Mouse (Mus musculus) heart, embryonic 11.5 days (tissue): ENCODE measurements at regions not wholly inside any gene's neighbourhood (a gene's known extent, or its start where the extent isn't known, plus 50 kb on each side); places are given as distances from the start of the nearest gene placed in this dataset.

Experiments used
- ATAC-seq: fragments of 200-750 bp; cut with Nextera tagmentation; replicated peaks from 2 replicates; pipeline ENCODE4 v1.8.0; 2017; ENCODE audit warnings: moderate library complexity; ENCODE audit not compliant: insufficient number of reproducible peaks, low FRiP score, low TSS enrichment
- H3K27ac ChIP-seq: fragments of 300-500 bp; sonication (generic); 2 replicates; pipeline ENCODE4 v1.5.1; 2014; ENCODE audit warnings: mild to moderate bottlenecking, low read depth, low read length
- H3K27me3 ChIP-seq: fragments of 300-500 bp; sonication (generic); 2 replicates; pipeline ENCODE4 v1.6.1; 2014; ENCODE audit warnings: mild to moderate bottlenecking, low read length, mixed read lengths; ENCODE audit not compliant: control insufficient read depth, insufficient read depth
- H3K36me3 ChIP-seq: fragments of 300-500 bp; sonication (generic); 2 replicates; pipeline ENCODE4 v1.6.1; 2014; ENCODE audit warnings: mild to moderate bottlenecking, low read length, moderate library complexity, mixed read lengths; ENCODE audit not compliant: control insufficient read depth, insufficient read depth
- H3K4me1 ChIP-seq: fragments of 300-500 bp; sonication (generic); 2 replicates; pipeline ENCODE4 v1.6.1; 2014; ENCODE audit warnings: low read length; ENCODE audit not compliant: control insufficient read depth, insufficient read depth
- H3K4me2 ChIP-seq: fragments of 300-500 bp; sonication (generic); 2 replicates; pipeline ENCODE4 v1.6.1; 2014; ENCODE audit warnings: mild to moderate bottlenecking, moderate library complexity
- H3K4me3 ChIP-seq: fragments of 300-500 bp; sonication (generic); 2 replicates; pipeline ENCODE4 v1.5.1; 2014; ENCODE audit warnings: low read depth, low read length
- H3K9ac ChIP-seq: fragments of 300-500 bp; sonication (generic); 2 replicates; pipeline ENCODE4 v1.6.1; 2014; ENCODE audit warnings: mild to moderate bottlenecking, low read depth, low read length, moderate library complexity
- H3K9me3 ChIP-seq: fragments of 300-500 bp; sonication (generic); replicated peaks from 2 replicates; pipeline ENCODE4 v1.6.1; 2016; ENCODE audit warnings: low read length; ENCODE audit not compliant: control insufficient read depth
- WGBS: fragments of 180-500 bp; shearing (Covaris S2); extraction: QIAGEN DNeasy Blood & Tissue Kit; methylation state at CpG from one replicate; pipeline ENCODE4 v1.1.7; 2014; ENCODE audit not compliant: insufficient replicate concordance; 5-methylcytosine and 5-hydroxymethylcytosine counted together

DNA sequence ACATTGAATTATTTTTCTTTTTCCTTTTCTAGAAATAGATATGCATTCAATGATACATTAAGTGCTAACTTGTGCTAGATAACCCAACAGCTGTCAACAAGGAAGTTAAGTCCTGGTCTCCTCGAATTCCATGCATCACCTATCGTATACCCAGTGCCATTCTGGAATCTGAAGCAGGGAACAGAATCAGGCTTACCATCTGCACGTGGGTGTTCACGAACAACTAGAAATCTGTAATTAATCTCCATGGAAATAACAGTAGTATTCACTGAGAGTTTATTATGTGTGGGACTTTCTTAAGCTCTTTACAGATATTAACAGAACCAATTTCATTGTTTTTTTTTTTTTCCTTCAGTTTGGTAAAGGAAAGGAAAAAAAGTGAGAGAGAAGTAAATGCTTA lies 701.4 kb upstream of the Tmpo start:
- 76% methylated on average over 4 of the region's 4 CpGs for WGBS

DNA sequence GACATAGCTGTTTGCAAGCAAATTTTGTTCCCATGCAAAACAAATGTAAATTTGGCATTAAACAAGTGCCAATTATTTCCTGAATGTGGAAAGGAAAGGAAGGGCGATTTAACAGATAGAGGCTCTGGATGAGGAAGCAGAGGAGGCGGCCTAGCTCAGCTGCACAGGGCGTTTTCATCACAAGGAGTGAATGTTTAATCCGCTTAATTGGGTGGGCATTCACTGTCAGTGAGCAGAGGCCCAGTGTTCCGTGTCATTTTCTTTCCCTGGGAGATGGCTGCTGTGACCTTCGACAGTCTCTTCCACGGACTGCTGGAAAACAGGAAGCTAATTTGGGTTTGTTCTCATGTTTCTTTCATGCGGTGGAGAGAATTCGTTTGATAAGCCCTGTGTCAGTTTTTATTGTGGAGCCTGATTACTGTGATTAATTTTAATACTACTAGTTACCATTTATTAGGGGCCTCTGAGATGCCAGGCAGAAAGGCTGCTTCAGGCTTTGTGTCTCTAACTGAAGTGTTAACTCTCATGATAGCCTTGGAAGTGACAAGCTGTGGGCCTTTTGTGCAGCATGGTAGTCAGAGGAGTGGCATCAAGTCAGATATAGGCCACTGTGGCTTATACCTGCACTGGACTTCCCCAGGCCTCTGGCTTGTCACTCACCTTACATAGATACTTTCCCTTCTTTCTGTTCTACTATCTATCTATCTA lies 700.6 kb upstream of the Tmpo start:
- Histone ChIP-seq H3K9me3 (no peaks in the 10 kb centered on the region), H3K27ac (no peak overlapping the region), H3K27me3 (no peaks in the 10 kb centered on the region), H3K4me2 (no peak overlapping the region), H3K9ac (no peak overlapping the region), H3K4me3 (no peak overlapping the region), H3K4me1 (no peaks in the 10 kb centered on the region), H3K36me3 (no peaks in the 10 kb centered on the region)
- 57% methylated on average over 9 of the region's 9 CpGs for WGBS
- no peak for ATAC-seq

More for the DNA sequence above, 701.4 kb upstream of the Tmpo start:
- Histone ChIP-seq H3K9ac (no peak overlapping the region), H3K9me3 (no peaks in the 10 kb centered on the region), H3K27ac (no peak overlapping the region), H3K4me1 (no peaks in the 10 kb centered on the region), H3K4me2 (no peak overlapping the region), H3K27me3 (no peaks in the 10 kb centered on the region), H3K36me3 (no peaks in the 10 kb centered on the region), H3K4me3 (no peak overlapping the region)
- no peak for ATAC-seq

DNA sequence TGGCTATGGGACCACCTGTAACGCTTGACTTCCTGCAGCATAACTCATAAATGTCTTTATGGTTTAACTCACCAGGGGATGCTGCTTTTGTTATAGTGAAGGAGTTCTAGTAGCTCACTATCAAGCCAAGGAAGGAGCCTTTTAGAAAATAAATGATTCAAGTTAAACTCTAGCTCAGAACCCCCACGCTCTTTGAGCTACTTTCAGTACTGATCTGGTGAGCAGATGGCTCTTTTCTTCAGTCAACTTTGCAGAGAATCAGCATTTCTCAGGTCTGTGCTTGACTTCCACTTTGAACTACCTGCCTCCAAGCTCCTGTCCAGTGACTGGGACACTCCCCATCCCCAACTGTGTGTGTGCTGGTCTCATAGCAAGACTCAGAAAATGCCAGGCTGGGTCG lies 694.3 kb upstream of the Tmpo start:
- no peaks in the 10 kb centered on the region for H3K9me3 ChIP-seq
- 82% methylated on average over 3 of the region's 3 CpGs for WGBS
- H3K4me3 ChIP-seq = no peak overlapping the region
- no peaks in the 10 kb centered on the region for H3K36me3 ChIP-seq
- H3K4me1 ChIP-seq = no peaks in the 10 kb centered on the region
- H3K4me2 ChIP-seq = no peak overlapping the region
- ATAC-seq = no peak
- H3K27me3 ChIP-seq = no peaks in the 10 kb centered on the region
- no peak overlapping the region for H3K27ac ChIP-seq
- H3K9ac ChIP-seq = no peak overlapping the region

DNA sequence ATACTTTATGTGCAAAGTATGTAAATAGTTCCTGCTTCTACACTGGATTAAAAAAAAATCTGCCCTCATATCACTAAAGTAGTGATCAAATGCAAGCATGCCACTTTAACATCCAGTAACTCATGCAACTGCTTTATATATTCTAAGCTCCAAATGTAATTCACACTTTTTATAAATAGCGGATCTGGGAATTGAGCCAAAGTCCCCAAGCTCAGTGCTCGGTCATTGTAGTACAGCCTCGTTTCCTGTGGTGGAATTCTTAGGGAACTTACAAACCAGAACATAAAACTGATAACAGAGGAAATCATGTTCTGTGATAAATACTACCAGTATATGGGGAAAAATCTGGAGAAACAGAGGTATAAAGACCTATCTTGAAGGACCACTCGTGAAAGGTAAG lies 690.1 kb upstream of the Tmpo start:
- H3K36me3 ChIP-seq = no peaks in the 10 kb centered on the region
- H3K9ac ChIP-seq = no peak overlapping the region
- no peaks in the 10 kb centered on the region for H3K27me3 ChIP-seq
- no peak for ATAC-seq
- H3K4me3 ChIP-seq = no peak overlapping the region
- 61% methylated on average over 4 of the region's 4 CpGs for WGBS
- H3K27ac ChIP-seq = no peak overlapping the region
- H3K9me3 ChIP-seq = no peaks in the 10 kb centered on the region
- no peak overlapping the region for H3K4me2 ChIP-seq
- no peaks in the 10 kb centered on the region for H3K4me1 ChIP-seq

DNA sequence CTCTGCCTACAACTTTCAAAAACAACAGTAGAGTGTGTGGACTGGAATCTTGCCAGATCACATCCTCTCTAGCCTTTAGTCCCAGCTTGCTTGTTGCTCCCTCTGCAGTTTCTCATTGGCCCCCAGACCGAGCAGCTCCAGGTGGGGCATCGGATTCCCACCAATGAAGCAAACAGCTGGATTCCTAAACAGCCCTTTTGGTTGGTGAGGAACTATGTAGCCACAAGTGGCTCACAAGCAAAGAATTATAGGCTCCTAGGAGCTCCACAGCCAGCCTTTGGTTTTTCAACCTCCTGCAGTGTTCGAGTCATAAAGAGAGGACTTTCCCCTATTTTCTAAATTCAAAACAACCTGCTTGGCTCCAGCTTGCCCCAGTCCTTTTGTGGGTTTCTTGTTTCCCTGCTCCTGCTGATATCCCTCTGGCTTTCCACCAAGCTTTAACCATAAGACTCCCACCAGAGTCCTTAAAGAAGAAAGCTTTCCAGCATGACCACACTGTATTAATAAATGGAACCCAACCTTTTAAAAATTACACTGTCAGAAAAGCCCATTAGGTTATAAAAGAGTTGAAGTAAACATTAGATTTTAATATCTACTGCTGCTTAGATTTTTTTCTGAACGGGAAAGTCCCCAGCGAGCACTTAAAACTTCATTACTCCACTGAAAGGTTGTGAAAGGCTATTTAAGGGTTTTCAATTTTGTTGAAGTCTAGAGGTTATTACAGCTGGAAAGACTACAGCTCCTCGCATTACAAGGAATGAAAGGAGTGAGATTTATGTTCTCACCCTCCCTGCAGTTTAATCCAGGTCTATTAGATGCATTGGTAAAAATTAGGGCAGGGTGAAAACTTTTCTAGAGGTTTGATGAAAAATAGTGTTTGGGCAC lies 677.8 kb upstream of the Tmpo start:
- Histone ChIP-seq H3K4me2 (no peak overlapping the region), H3K4me3 (no peak overlapping the region), H3K9me3 (no peaks in the 10 kb centered on the region), H3K9ac (no peak overlapping the region), H3K27me3 (no peaks in the 10 kb centered on the region), H3K4me1 (no peaks in the 10 kb centered on the region), H3K36me3 (no peaks in the 10 kb centered on the region), H3K27ac (no peak overlapping the region)
- WGBS = 64% methylated on average over 6 of the region's 6 CpGs
- no peak for ATAC-seq

DNA sequence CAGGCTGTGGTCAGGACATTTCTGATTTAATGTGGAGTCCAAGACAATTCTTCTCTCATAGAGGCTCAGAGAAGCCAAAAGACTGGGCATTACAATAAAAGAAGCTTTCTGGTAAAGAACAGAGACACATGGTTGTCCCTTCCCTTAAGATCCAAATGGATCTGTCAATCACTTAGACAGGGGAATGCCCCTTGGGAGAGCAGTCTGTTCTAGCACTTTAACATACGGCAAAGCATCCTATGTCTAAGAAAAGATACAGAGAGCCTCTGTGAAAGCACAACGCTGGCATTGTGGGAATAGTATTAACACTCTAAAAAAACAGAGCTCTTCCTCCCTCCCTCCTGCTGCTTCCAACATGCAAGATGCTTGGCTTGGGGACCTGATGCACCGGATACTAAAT lies 646.0 kb upstream of the Tmpo start:
- H3K9ac ChIP-seq = no peak overlapping the region
- WGBS = 62% methylated on average over 3 of the region's 3 CpGs
- no peaks in the 10 kb centered on the region for H3K36me3 ChIP-seq
- no peaks in the 10 kb centered on the region for H3K9me3 ChIP-seq
- ATAC-seq = no peak
- no peak overlapping the region for H3K27ac ChIP-seq
- H3K4me1 ChIP-seq = no peaks in the 10 kb centered on the region
- no peak overlapping the region for H3K4me2 ChIP-seq
- no peaks in the 10 kb centered on the region for H3K27me3 ChIP-seq
- no peak overlapping the region for H3K4me3 ChIP-seq

DNA sequence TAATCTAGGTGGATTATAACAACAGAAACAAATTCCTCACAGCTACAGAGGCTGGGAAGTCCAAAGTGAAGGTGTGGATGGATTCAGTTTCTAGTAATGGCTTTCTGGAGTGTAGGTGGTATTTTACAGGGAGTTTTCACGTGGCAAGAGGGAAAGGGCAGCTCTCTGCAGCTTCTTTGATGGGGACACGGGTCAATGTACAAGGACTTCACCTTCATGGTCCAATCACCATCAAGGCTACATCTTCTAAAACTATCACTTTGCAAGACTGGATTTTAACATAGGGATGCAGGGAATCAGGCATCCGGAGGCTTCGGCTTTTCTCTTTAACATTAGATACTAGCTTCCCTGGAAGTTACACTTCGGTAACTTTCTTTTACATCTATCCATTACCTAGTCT lies 642.4 kb upstream of the Tmpo start:
- H3K27ac ChIP-seq = no peak overlapping the region
- no peak overlapping the region for H3K4me3 ChIP-seq
- ATAC-seq = no peak
- H3K36me3 ChIP-seq = no peaks in the 10 kb centered on the region
- no peak overlapping the region for H3K9ac ChIP-seq
- no peaks in the 10 kb centered on the region for H3K9me3 ChIP-seq
- H3K4me1 ChIP-seq = no peaks in the 10 kb centered on the region
- no peaks in the 10 kb centered on the region for H3K27me3 ChIP-seq
- 85% methylated on average over 5 of the region's 5 CpGs for WGBS
- H3K4me2 ChIP-seq = no peak overlapping the region

DNA sequence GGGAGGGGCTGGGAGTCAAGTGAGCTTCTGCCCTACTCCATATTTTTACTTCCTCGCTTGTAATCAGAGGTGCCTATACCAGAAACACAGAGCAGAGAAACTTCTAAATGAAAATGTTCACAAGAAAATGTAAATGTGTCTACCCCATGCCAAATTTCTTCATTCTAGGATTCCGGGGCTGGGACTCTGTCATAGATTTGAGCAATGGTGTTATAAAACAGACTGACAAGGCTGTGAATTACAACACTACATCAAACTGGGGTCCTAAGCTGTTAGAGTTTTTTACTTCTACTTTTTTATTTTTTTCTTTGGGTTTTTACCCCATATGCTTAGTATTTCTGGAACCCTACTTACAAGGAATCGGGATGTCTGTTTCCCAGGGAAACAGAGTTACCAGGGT lies 623.8 kb upstream of the Tmpo start:
- Histone ChIP-seq H3K36me3 (no peaks in the 10 kb centered on the region), H3K4me2 (no peak overlapping the region), H3K9me3 (no peaks in the 10 kb centered on the region), H3K9ac (no peak overlapping the region), H3K4me1 (no peaks in the 10 kb centered on the region), H3K27me3 (no peaks in the 10 kb centered on the region), H3K27ac (no peak overlapping the region), H3K4me3 (no peak overlapping the region)
- 79% methylated on average over 3 of the region's 3 CpGs for WGBS
- no peak for ATAC-seq
